Mouse (Mus musculus) bone marrow macrophage, adult 2 months (primary cell): ENCODE data around the gene Emid1.

Experiments
- CTCF ChIP-seq: IDR thresholded peaks from 2 replicates; pipeline ENCODE4 v1.5.1; 2012; ENCODE audit warnings: low read depth, mild to moderate bottlenecking, low read length, moderate library complexity
- POLR2A ChIP-seq: IDR thresholded peaks from 2 replicates; pipeline ENCODE4 v1.6.1; 2012; ENCODE audit warnings: mild to moderate bottlenecking, low read depth, low read length, borderline replicate concordance

- TF ChIP-seq POLR2A (no peak), CTCF (no peak)
These were observed 23.1 kb upstream of the Emid1 start for GRCm38 (mm10) chr11:5175141-5175540.
